Mouse (Mus musculus) cortical plate, adult 2 months (tissue): Measurements from ENCODE around the gene Cygb.

Experiments used
- CTCF ChIP-seq: fragments of 200-500 bp; IDR thresholded peaks from 2 replicates; pipeline ENCODE4 v1.5.1; 2011; ENCODE audit warnings: mild to moderate bottlenecking, control low read depth, low read length; ENCODE audit not compliant: insufficient read depth; ENCODE audit errors: extremely low read depth
- POLR2A ChIP-seq: fragments of 200-500 bp; IDR thresholded peaks from 2 replicates; pipeline ENCODE4 v1.6.1; 2011; ENCODE audit warnings: mild to moderate bottlenecking, low read length, control low read depth; ENCODE audit not compliant: insufficient read depth; ENCODE audit errors: extremely low read depth

DNA sequence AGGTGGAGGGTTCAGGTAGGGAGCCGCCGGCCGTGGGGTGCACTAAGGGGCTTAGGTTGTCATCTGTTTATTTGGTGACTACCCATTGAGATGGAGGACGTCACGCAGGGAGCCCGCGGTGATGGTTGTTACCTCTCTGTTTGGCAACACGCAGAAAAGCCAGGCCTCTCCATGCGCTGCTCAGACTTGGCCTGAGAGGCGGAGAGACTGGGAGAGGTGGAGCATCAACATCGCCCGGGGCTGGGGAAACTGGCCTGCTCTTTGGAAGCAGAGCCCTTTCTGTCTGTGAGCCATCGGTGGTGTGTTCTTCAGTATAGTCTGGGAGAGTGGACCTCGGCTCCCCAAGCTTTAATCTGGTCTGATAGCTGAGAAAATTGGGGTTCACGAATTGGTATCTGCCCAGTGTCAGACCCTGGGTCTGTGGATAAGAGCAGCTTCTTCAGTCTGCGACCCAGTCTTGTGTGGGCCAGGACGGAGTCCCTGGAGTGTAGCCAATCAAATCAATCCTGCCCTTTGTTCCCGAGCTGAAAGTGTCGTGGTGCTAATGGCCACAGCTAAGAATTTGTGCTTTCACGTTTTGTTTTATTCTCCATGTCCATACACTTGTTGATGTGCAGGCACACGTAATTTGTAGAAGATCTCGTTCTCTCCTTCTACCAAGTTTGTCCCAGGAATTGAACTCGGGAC is 41.2 kb upstream of the Cygb start:
- no peak for TF ChIP-seq CTCF
- TF ChIP-seq POLR2A: no peak
